Mouse (Mus musculus): ENCODE data around the gene BC051142. TPM values are rescaled to one million over a fixed set of nuclear protein-coding genes. Genes with fewer than 3 reads are reported as not detected.

BC051142 gene
- total RNA-seq (2021), result 1 to 10 TPM; 2.5 to 4.4 TPM
- long read RNA-seq, experiment 1, result 0 reads
- long read RNA-seq, experiment 2, result 0 reads

DNA sequence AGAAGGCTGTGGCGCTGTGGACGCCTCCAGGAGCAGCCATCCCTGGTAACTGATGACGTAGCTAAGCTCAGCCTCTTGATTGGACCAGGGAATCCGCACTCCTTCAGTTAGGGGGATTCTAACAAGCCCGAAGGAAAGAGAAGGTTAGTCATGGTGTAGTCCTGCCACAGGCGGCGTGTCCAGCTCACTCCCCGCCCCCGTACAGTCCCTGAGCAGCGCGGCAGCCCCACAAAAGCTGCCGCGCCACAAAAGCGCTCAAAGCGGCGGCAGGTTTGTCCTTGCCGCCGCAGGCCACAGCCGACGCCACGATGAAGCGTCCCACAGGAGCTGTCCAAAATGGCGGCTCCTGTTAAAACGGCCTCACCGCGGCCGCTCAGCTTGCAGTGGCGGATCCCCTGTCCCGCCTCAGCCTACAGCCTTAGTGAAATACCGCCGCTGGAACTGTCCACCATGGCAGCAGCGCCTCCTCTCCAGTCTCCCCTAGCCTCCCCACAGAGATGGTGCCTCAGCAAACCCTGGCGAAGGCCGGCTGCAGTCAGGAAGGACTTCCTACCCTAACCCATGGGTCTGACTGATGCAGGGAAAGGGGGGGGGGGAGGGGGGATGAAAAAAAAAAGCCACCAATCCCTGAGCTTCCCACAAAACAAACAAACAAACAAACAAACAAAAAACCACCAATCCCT is at the start of gene BC051142:
Gene BC051142 (plus strand): TSS at position 110 of the 683 bp plus-strand sequence.
- peak within 1 kb of the TSS; percentile 68 for H3K4me3 ChIP-seq
- DNase-seq (ENCODE audit: extremely low spot score in 1 of 2, low spot score in 2 of 2), result peak; percentile 84 to 85
- intact Hi-C loops (cut with DNase I), result no loop called here
- peak within 1 kb of the TSS; percentile 95 for H3K27ac ChIP-seq
- TF ChIP-seq CTCF (IDR thresholded peaks at IDR 0.05), result no peak; the same call in 1 of the 2 replicates

GRCm38 (mm10) chr17:34349429-34349828 is 49.2 kb upstream of the BC051142 start:
- intact Hi-C loops (cut with DNase I), result loop anchor here (1.0 to 10.0 kb wide), 3 partner anchors 61 to 275 kb away; no protein-coding TSS in a partner anchor
- Histone ChIP-seq H3K27ac (no peak overlapping the region), H3K4me3 (no peak overlapping the region)
- peak; percentile 92 for TF ChIP-seq CTCF (IDR thresholded peaks at IDR 0.05)
- peak; percentile 70 to 78 for DNase-seq (ENCODE audit: extremely low spot score in 1 of 2, low spot score in 2 of 2)

GRCm38 (mm10) chr17:34354539-34354938 is 44.1 kb upstream of the BC051142 start, which contains the start of gene Btnl2:
Btnl2 (plus strand) TSS chr17:34354822.
- intact Hi-C loops (cut with DNase I), result no loop called here
- no peak for DNase-seq (ENCODE audit: extremely low spot score in 1 of 2, low spot score in 2 of 2)
- H3K27ac ChIP-seq, result no peak within 1 kb of the TSS; the same call in 1 of the 2 replicates
- TF ChIP-seq CTCF (IDR thresholded peaks at IDR 0.05), result no peak
- no peak within 1 kb of the TSS for H3K4me3 ChIP-seq

- H3K4me3 ChIP-seq, result no peak overlapping the region
- H3K27ac ChIP-seq, result no peak overlapping the region
- DNase-seq (ENCODE audit: extremely low spot score in 1 of 2, low spot score in 2 of 2), result no peak
- intact Hi-C loops (cut with DNase I), result no loop called here
- TF ChIP-seq CTCF (IDR thresholded peaks at IDR 0.05), result no peak
Measured at GRCm38 (mm10) chr17:34354940-34355339, 43.7 kb upstream of the BC051142 start.

DNA sequence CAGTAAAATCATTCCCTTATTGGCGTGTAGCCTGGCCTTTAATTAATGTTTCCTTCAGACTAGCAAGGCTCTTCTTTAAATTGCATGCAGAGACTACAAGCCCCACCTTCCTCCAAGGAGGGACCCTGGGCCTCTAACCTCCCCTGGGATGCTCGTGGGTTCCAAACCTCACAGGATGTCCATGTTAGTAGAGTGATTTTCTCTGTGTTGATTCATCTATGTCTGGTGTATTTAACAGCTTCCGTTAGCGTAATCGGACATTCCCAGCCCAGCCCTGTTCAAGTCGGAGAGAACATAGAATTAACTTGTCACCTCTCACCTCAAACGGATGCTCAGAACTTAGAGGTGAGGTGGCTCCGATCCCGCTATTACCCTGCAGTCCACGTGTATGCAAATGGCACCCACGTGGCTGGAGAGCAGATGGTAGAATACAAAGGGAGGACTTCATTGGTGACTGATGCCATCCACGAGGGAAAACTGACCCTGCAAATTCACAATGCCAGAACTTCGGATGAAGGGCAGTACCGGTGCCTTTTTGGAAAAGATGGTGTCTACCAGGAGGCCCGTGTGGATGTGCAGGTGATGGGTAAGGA is 35.6 kb upstream of the BC051142 start:
- H3K27ac ChIP-seq, result no peak overlapping the region
- no peak overlapping the region for H3K4me3 ChIP-seq
- intact Hi-C loops (cut with DNase I), result no loop called here
- TF ChIP-seq CTCF (IDR thresholded peaks at IDR 0.05), result no peak
- no peak for DNase-seq (ENCODE audit: extremely low spot score in 1 of 2, low spot score in 2 of 2)

- no peak for TF ChIP-seq CTCF (IDR thresholded peaks at IDR 0.05)
- Histone ChIP-seq H3K4me3 (no peak overlapping the region), H3K27ac (no peak overlapping the region)
- DNase-seq (ENCODE audit: extremely low spot score in 1 of 2, low spot score in 2 of 2), result no peak
- intact Hi-C loops (cut with DNase I), result no loop called here
Measured at GRCm38 (mm10) chr17:34363676-34364310, 34.8 kb upstream of the BC051142 start.

DNA sequence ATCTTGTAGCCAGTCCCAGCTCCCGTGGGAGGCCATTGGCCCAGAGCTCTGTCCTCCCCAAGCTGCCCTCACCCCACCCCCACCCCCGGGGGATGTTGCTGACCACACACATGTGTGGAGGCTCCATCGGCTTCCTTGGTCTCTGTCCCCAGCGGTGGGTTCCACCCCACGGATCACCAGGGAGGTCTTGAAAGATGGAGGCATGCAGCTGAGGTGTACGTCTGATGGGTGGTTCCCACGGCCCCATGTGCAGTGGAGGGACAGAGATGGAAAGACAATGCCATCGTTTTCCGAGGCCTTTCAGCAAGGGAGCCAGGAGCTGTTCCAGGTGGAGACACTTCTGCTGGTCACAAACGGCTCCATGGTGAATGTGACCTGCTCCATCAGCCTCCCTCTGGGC is 33.6 kb upstream of the BC051142 start:
- no peak overlapping the region for H3K27ac ChIP-seq
- intact Hi-C loops (cut with DNase I), result no loop called here
- no peak for TF ChIP-seq CTCF (IDR thresholded peaks at IDR 0.05)
- no peak overlapping the region for H3K4me3 ChIP-seq
- DNase-seq (ENCODE audit: extremely low spot score in 1 of 2, low spot score in 2 of 2), result no peak

DNA sequence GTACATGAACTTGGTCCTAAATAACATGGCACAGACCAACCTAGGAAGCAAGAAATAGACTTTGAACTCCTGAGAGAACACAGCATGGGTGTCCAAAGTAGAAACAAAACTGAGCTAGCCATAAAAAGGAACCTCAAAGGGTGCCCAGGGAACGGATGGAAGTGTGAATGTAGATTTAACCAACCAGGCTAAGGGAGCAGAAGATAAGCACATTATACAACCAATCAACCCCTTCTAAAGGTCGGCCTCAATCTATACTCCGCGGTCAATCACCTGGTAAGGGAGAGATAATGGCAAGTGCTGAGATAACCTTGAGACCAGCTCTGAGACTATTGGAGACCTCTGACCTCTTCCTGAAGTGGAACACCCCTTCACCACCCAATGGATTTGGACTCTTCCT is 28.1 kb upstream of the BC051142 start:
- no peak for TF ChIP-seq CTCF (IDR thresholded peaks at IDR 0.05)
- Histone ChIP-seq H3K27ac (no peak overlapping the region), H3K4me3 (no peak overlapping the region)
- intact Hi-C loops (cut with DNase I), result no loop called here
- DNase-seq (ENCODE audit: extremely low spot score in 1 of 2, low spot score in 2 of 2), result no peak

- intact Hi-C loops (cut with DNase I), result no loop called here
- TF ChIP-seq CTCF (IDR thresholded peaks at IDR 0.05), result no peak
Measured at GRCm38 (mm10) chr17:34373055-34373709, 25.4 kb upstream of the BC051142 start.

DNA sequence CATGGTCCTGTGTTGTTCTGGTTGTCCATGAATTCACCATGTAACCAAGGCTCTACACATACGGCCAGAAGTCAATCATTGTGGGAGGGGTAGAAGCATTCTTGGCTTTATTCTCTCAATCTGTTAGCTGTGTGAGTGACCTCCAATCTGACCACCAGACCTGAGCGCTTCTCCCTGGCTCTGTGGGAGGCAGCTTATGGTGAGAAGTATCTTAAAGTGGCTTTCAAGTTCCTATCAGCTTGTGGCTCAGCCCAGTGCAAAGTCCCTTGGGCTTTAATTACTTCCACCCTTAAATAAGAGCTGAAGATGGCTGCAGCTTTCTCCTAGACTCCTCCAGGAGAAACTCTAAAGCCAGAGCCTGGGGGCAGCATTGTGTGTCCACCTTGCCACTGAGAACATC is 21.8 kb upstream of the BC051142 start, which contains the start of gene Btnl1:
Gene Btnl1 (plus strand): TSS at position 286 of the 400 bp plus-strand sequence.
- no peak for DNase-seq (ENCODE audit: extremely low spot score in 1 of 2, low spot score in 2 of 2)
- Histone ChIP-seq H3K4me3 (no peak within 1 kb of the TSS), H3K27ac (no peak within 1 kb of the TSS)
- no peak for TF ChIP-seq CTCF (IDR thresholded peaks at IDR 0.05)
- intact Hi-C loops (cut with DNase I), result no loop called here

More at GRCm38 (mm10) chr17:34373055-34373709, 25.4 kb upstream of the BC051142 start:
- Histone ChIP-seq H3K4me3 (no peak overlapping the region), H3K27ac (no peak overlapping the region)
- no peak for DNase-seq (ENCODE audit: extremely low spot score in 1 of 2, low spot score in 2 of 2)

- DNase-seq (ENCODE audit: extremely low spot score in 1 of 2, low spot score in 2 of 2), result no peak
- H3K27ac ChIP-seq, result no peak overlapping the region
- no peak; the same call in 1 of the 2 replicates for TF ChIP-seq CTCF (IDR thresholded peaks at IDR 0.05)
- intact Hi-C loops (cut with DNase I), result no loop called here
- H3K4me3 ChIP-seq, result no peak overlapping the region
Measured at GRCm38 (mm10) chr17:34377450-34378209, 21.0 kb upstream of the BC051142 start.

Data from left cerebral cortex, adult 2 months (tissue).